Mouse (Mus musculus): ENCODE results near the gene Caln1.
A peak's percentile ranks its signal among the peaks of the same experiment; 100 is the strongest.

Caln1 gene

GRCm38 (mm10) chr5:130394386-130394785, 25.1 kb downstream of the Caln1 start:
- DNase-seq (ENCODE audit: low spot score) = no peak

GRCm38 (mm10) chr5:130395142-130395541, 25.9 kb downstream of the Caln1 start:
- DNase-seq (ENCODE audit: low spot score) = no peak

GRCm38 (mm10) chr5:130400136-130400917, 31.1 kb downstream of the Caln1 start:
- DNase-seq (ENCODE audit: low spot score) = no peak

GRCm38 (mm10) chr5:130405201-130405600, 35.9 kb downstream of the Caln1 start:
- peak; percentile 62 for DNase-seq (ENCODE audit: low spot score)

- no peak for DNase-seq (ENCODE audit: low spot score)
These were observed 40.5 kb downstream of the Caln1 start for GRCm38 (mm10) chr5:130409706-130410105.

GRCm38 (mm10) chr5:130411516-130411915, 42.3 kb downstream of the Caln1 start:
- DNase-seq (ENCODE audit: low spot score) = no peak

- DNase-seq (ENCODE audit: low spot score) = no peak
These were observed 78.2 kb downstream of the Caln1 start for GRCm38 (mm10) chr5:130447438-130447837.

GRCm38 (mm10) chr5:130448491-130448890, 79.2 kb downstream of the Caln1 start:
- DNase-seq (ENCODE audit: low spot score) = peak; percentile 72

- peak; percentile 39 for DNase-seq (ENCODE audit: low spot score)
These were observed 79.9 kb downstream of the Caln1 start for GRCm38 (mm10) chr5:130448931-130449856.

- no peak for DNase-seq (ENCODE audit: low spot score)
These were observed 80.8 kb downstream of the Caln1 start for GRCm38 (mm10) chr5:130450031-130450541.

GRCm38 (mm10) chr5:130458076-130458475, 88.8 kb downstream of the Caln1 start:
- no peak for DNase-seq (ENCODE audit: low spot score)

- no peak for DNase-seq (ENCODE audit: low spot score)
These were observed 103.0 kb downstream of the Caln1 start for GRCm38 (mm10) chr5:130472209-130472608.

GRCm38 (mm10) chr5:130474876-130475275, 105.6 kb downstream of the Caln1 start:
- no peak for DNase-seq (ENCODE audit: low spot score)

- DNase-seq (ENCODE audit: low spot score) = peak; percentile 27
These were observed 107.5 kb downstream of the Caln1 start for GRCm38 (mm10) chr5:130476741-130477140.

- no peak for DNase-seq (ENCODE audit: low spot score)
These were observed 111.0 kb downstream of the Caln1 start for GRCm38 (mm10) chr5:130480290-130480689.

- no peak for DNase-seq (ENCODE audit: low spot score)
These were observed 122.2 kb downstream of the Caln1 start for GRCm38 (mm10) chr5:130491471-130491870.

- no peak for DNase-seq (ENCODE audit: low spot score)
These were observed 123.0 kb downstream of the Caln1 start for GRCm38 (mm10) chr5:130492305-130492704.

- DNase-seq (ENCODE audit: low spot score) = no peak
These were observed 133.3 kb downstream of the Caln1 start for GRCm38 (mm10) chr5:130502541-130502940.

GRCm38 (mm10) chr5:130504891-130505290, 135.6 kb downstream of the Caln1 start:
- no peak for DNase-seq (ENCODE audit: low spot score)

- no peak for DNase-seq (ENCODE audit: low spot score)
These were observed 141.3 kb downstream of the Caln1 start for GRCm38 (mm10) chr5:130510516-130510915.

- no peak for DNase-seq (ENCODE audit: low spot score)
These were observed 146.1 kb downstream of the Caln1 start for GRCm38 (mm10) chr5:130515395-130515794.

GRCm38 (mm10) chr5:130520527-130520926, 151.3 kb downstream of the Caln1 start:
- no peak for DNase-seq (ENCODE audit: low spot score)

GRCm38 (mm10) chr5:130527416-130527815, 158.2 kb downstream of the Caln1 start:
- DNase-seq (ENCODE audit: low spot score) = no peak
